Mouse (Mus musculus): ENCODE data around the gene Eme2.
A peak's percentile ranks its signal among the peaks of the same experiment; 100 is the strongest.

Gene Eme2

GRCm38 (mm10) chr17:24877336-24878116, 17.4 kb downstream of the Eme2 start:
- DNase-seq (ENCODE audit: low read depth, low spot score), result no peak

GRCm38 (mm10) chr17:24874989-24875388, 19.9 kb downstream of the Eme2 start:
- DNase-seq (ENCODE audit: low read depth, low spot score), result no peak

- DNase-seq (ENCODE audit: low read depth, low spot score), result no peak
These were observed 20.5 kb downstream of the Eme2 start for GRCm38 (mm10) chr17:24874405-24874745.

GRCm38 (mm10) chr17:24873695-24874404, 21.0 kb downstream of the Eme2 start:
- no peak for DNase-seq (ENCODE audit: low read depth, low spot score)

GRCm38 (mm10) chr17:24867914-24868313, 27.0 kb downstream of the Eme2 start:
- DNase-seq (ENCODE audit: low read depth, low spot score), result no peak

- DNase-seq (ENCODE audit: low read depth, low spot score), result no peak
These were observed 29.1 kb downstream of the Eme2 start, which contains the start of gene Igfals for GRCm38 (mm10) chr17:24865776-24866175. Gene Igfals, plus strand, starts transcription at chr17:24865997.

GRCm38 (mm10) chr17:24861785-24862184, 33.1 kb downstream of the Eme2 start:
- DNase-seq (ENCODE audit: low read depth, low spot score), result no peak

GRCm38 (mm10) chr17:24860076-24860475, 34.8 kb downstream of the Eme2 start:
- DNase-seq (ENCODE audit: low read depth, low spot score), result no peak

- DNase-seq (ENCODE audit: low read depth, low spot score), result no peak
These were observed 35.9 kb downstream of the Eme2 start for GRCm38 (mm10) chr17:24858967-24859366.

- no peak for DNase-seq (ENCODE audit: low read depth, low spot score)
These were observed 36.9 kb downstream of the Eme2 start for GRCm38 (mm10) chr17:24857831-24858470.

GRCm38 (mm10) chr17:24856589-24856988, 38.3 kb downstream of the Eme2 start:
- no peak for DNase-seq (ENCODE audit: low read depth, low spot score)

- DNase-seq (ENCODE audit: low read depth, low spot score), result no peak
These were observed 38.9 kb downstream of the Eme2 start for GRCm38 (mm10) chr17:24855838-24856464.

GRCm38 (mm10) chr17:24851381-24852125, 43.3 kb downstream of the Eme2 start:
- DNase-seq (ENCODE audit: low read depth, low spot score), result peak; percentile 13

DNA sequence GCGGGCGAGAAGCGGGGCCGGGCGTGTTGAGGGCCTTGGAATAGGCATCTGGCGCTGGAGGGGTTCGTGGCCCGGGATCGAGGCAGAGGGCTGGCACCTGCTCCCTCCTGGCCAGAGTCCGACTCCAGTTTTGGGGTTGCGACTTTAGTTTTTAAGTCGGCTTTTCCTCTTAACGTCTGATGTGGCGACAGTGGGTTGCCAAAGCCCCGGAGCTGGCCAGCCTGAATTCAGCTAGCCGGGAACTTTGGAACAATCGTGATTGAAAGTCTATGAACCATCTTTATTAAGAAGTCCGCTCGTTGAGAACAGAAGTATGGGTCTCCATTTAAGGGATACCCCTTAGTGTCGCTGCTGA, 44.1 kb downstream of the Eme2 start:
- DNase-seq (ENCODE audit: low read depth, low spot score), result no peak

- peak; percentile 99 for DNase-seq (ENCODE audit: low read depth, low spot score)
These were observed 44.7 kb downstream of the Eme2 start, which contains the start of gene Fahd1 for GRCm38 (mm10) chr17:24850065-24850772. Gene Fahd1, minus strand, starts transcription at chr17:24850364.

DNA sequence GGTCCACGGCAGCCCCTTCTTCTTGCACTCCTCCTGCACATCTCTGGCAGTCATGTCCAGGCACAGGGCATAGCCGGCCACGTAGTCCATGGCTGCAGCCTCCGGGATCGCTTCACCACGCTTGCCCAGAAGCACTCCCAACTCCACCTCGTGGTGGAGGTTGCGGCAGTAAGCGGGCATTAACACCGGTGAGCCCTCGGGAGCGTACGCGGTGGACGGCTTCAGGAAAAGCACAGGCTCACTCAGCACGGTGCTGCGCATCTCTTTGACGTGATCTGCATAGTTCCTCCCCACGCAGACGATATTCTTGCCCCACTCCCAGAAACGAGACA, 45.2 kb downstream of the Eme2 start:
- no peak for DNase-seq (ENCODE audit: low read depth, low spot score)

DNA sequence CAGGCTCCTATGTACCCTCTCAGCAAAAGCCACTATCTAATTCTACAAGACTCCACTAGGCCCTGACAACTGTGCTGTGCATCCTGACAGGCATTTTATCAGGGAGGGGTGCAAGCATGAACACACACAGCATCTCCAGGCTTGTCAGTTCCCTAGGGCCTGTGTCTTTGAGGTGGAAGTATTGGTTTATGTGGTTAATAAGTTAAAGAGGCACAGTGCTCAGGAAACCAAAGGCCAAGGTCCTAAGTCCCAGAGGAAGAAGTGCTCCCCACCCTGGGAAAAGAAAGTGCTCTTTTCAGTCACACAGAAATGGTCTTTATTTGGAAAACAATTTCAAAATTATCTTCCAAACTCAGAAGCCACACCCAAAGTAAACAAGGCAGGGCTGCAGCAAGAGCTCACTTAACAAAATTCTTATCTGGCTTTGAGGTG, 46.3 kb downstream of the Eme2 start:
- no peak for DNase-seq (ENCODE audit: low read depth, low spot score)

GRCm38 (mm10) chr17:24847386-24847785, 47.5 kb downstream of the Eme2 start:
- no peak for DNase-seq (ENCODE audit: low read depth, low spot score)

DNA sequence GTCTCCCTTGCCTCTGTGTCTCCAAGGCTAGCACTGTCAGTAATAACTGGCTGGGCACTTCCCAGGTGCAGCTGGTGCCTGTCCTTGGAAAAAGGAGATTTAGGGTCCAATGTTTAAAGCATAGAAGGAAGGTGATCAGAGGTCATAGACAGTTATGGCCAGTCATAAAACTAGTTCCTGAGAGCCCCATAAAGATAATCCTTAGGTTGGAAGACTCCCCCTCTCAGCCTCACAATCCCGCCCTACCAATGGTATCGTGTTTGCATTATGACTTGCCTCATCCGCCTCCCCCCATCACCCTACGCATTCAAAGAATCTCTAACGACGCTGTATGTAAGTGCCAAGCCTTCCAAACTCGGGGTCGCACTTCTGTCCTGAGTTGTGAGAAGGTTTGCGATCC, 50.4 kb downstream of the Eme2 start:
- DNase-seq (ENCODE audit: low read depth, low spot score), result no peak

GRCm38 (mm10) chr17:24842631-24843030, 52.3 kb downstream of the Eme2 start:
- DNase-seq (ENCODE audit: low read depth, low spot score), result peak; percentile 37

DNA sequence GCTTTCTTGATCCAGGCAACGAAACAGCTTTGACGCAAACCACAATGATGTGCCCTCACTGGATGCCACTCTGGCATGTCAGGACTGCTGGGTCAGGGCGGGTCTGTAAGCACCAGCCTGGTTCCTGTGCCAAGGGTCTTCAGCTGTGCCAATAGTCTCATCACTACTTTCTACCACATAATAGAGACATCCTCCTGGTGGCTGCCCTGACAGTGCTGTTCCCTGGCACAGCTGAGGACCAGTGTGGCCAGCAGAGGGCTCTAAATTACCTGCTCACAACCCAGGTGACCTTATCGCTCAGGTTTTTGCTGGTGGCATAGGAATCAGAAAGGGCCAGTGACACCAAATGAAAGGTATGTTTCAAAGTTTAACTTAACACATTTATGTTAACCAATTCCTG, 53.8 kb downstream of the Eme2 start:
- peak; percentile 36 for DNase-seq (ENCODE audit: low read depth, low spot score)
